Mouse (Mus musculus): ENCODE measurements around the gene Gpc6.
A peak's percentile ranks its signal among the peaks of the same experiment; 100 is the strongest.

Gpc6 gene

DNA sequence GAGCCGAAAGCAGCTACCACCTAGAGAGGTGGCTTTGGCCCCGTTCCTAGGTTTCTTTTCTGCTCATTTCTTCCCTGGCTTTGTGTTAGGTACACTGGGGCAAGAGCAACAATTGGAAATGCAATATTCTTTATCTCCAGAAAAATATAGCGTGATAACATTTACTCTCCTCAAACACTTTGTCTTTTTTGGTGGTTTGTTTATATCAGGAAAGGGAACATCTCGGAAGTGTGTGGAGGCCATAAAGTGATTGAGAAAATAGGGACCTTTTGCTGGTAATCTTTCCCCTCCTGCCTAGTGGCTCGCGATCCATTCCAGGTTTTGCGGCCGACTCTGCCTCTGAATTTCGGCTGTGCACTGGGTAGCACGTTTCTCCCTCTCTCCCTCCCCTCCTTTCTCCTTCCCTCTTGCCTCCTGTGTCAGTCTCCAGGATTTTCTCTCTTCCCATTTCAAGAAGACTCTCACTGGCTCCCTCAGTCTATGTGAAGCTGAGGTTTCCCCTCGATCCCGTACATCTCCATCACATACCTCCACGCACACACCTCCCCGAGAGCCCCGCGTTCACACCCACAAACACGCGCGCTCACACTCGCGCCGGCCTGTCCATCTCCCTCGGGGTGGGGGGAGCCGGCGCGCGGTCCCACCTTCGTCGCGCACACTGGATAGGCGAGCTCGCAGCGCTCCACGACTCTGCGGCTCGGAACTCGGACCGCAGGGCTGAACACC is at the start of gene Gpc6:
Gene Gpc6 (plus strand): TSS at position 440 of the 726 bp plus-strand sequence.
- peak; percentile 72 for DNase-seq (ENCODE audit: low spot score)

DNA sequence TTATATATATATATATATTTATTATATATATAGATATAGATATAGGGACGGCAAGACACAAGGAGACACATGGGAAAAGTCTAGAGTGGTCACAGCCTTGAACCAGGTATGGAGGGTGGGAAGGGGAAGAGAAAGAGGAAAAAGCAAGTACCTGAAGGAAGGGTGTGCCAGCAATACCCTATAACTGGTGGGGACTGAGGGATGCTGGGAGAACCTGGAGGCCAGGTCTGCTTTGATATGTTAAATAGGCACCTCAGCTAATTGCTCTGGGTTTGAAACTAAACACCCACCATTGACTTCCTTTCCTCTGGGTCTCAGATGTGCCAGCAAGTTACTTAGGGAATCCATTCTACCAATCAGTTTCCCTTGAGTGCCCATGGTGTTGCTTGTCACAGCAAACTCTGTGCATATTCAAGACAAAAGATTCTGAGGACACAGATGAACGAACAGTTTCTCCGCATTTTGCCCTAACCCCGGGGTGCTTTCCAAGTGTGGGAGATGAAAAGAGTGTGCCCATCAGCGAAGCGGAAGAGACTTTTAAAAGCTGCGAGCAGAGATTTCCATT is 42.6 kb upstream of the Gpc6 start:
- DNase-seq (ENCODE audit: low spot score) = no peak

DNA sequence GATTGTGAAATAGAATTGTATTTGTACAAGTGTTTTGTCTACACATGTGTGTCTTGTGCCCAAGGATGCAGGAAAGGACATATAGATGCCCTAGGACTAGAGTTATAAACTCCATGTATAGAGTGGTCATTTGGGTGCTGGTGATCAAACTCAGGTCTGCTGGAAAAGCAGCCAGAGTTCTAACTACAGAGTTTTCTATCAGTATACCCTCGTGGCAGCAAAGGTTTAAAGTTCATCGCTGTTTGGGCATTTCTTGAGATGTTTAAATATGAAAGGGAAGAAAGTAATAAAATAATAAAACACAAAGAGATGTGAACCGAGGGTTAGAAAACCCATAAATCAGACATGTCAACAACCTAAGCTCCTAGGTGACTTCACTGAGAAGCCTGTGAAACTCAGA is 30.8 kb upstream of the Gpc6 start:
- DNase-seq (ENCODE audit: low spot score) = no peak

DNA sequence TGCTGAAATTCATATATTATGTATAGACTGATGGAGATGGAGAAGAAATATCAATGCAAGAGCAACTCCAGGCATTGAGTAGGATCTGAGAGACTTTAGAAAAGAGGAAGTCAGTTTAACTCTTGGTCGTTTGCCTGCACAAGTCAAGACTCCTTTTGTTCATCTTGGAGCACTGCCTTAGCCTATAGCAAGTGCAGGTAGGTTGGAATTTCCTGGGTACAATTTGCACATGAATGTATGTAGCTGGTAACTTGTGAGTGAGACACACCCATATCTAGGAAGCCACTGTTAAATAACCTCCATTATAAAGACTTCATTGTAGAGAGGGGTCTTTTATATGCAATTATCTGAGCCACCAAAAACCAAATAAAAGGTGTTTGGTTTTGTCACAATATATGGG is 27.1 kb upstream of the Gpc6 start:
- no peak for DNase-seq (ENCODE audit: low spot score)

DNA sequence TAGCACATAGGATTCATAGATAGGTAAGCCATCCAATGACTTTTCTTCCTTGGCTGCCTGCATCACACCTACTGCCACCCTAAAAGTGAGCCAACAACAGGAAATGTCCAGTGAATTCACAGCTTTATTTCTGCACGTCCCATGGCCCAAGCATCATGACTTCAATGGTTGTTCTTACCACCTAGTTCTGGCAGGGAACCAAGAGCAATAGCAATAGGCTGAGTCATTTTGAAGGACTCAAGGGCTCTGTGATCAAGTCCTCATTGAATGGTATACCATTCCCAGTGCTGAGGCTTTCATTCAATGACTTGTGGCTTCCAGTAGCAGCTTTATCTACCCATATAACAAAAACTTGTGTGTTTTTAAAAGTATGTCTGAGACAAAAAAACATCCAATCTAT is 13.3 kb upstream of the Gpc6 start:
- DNase-seq (ENCODE audit: low spot score) = no peak

- DNase-seq (ENCODE audit: low spot score) = no peak
Measured at GRCm38 (mm10) chr14:116916874-116917273, 8.2 kb upstream of the Gpc6 start.

DNA sequence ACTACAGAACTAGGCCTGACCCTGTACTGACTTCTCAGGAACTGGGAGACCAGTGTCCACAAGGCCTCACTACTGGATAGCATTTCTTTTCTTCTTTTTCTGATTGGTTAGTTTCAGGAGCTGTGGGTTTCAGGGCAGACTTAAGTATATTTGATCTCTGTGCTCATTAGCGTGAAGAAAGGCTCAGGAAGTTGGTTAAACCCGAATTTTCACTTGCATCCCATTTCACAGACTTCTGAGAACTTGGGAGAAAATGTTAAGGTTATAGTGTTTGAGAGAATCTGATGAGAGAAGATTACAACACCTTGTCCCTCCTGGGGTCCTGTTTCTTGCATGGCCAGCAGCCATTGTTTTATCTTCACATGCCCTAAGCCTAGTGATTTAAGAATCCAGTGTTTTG is 849 bp upstream of the Gpc6 start:
- DNase-seq (ENCODE audit: low spot score) = no peak

DNA sequence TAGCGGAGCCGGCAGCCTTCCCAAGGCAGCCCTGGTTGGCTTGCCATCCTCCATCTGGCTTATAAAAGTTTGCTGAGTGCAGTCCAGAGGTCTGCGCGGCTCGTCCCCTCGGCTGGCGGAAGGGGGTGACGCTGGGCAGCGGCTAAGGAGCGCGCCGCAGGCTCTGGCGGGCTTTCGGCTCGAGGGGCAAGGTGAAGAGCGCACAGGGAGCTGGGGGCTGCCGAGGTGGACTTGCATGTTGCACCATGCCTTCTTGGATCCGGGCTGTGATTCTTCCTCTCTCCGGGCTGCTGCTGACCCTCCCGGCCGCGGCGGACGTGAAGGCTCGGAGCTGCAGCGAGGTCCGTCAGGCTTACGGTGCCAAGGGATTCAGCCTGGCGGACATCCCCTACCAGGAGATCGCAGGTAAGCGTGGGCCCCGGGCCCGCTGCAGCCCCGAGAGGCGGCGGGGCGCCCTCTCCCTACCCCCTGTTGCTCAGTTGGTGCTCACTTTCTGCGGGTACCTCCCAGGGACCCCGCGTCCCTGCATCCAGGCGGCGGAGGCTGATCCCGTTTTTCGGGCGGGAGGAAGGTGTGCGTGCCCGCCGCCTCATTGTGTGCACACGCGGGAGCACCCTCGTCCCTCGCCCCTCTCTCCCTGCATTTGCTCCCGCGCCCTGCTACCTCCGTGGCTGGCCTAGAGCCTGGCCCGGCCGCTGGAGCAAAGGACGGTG is 732 bp downstream of the Gpc6 start:
- peak; percentile 12 for DNase-seq (ENCODE audit: low spot score)

DNA sequence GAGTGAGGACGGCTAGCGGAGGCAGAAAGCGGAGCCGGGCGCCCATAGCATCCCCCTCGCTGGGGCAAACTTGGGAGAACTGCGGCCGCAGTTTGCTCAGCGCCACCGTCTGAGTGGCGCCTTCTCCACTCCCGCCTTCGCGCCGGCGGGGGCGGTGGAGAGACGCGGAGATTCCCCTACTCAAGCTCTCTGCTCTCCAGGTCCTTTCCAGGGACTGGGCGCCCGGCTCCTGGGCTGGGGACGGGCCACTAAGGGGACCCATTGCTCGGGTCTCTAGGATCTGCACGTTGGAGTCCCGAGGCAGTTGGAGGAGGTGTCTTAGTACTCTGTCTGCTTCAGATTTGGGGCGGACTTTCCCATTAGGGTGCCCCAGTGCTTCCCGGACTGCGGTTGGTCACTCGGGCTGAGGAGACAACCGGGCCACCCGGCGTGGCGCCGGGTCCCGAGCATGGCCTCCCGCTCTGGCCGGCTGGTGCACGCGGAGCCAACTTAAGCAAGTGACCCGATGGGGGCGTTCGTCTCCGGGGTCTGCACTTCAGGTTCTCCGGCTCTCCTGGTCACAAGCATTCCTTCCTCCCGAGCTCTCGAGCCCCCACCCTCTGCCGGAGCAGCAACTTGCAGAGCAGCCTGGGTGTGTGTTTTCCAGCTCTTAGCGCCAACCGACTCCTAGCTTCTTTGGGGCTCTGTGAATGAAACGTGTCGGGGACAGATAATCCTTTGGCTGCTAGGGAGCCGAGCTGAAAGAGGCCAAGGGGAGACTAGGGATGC is 1.5 kb downstream of the Gpc6 start:
- DNase-seq (ENCODE audit: low spot score) = peak; percentile 23

DNA sequence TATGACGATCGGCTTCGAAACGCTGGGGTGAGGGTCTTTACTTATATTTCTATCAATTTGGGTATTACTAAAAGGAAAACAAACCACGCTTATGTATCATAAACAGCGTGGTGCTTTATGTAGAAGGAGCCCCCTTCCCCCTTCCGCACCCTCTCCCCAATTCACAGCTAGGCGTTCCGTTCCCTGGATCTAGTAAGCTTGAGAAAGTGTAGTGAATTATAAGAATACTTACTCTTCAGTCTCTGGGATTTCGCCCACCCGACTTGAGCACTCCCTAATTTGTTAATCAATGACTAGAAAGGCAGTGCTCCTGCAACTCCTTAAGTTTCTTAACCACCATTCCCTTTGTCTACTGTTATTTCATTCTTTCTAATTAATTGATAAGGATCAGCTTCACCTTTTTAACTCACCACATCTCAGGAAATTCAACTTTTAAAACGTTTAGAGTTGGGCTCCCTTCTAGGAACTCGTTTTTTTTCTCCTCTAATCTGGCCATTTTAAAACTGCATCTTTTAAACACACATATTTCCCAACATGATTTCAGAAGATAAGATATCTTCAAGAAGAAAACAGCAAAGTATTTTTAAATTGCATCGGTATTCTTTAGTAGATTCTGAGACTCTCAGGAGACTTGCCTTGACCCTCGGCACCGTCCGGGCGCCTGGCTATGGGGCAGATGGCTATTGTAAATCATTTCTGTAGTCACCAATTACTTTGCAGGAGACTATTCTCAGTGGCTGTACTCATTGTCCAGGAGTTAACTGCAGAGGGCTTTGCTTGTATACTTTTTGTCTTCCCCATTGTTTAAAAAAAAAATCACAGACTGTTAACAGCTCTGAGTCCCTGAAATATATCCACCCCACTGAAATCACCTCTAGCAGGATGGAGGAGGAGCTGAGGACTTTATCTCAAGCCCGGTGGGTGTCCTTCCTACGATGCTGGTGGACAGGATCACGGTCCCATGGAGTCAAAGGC is 2.5 kb downstream of the Gpc6 start:
- no peak for DNase-seq (ENCODE audit: low spot score)

DNA sequence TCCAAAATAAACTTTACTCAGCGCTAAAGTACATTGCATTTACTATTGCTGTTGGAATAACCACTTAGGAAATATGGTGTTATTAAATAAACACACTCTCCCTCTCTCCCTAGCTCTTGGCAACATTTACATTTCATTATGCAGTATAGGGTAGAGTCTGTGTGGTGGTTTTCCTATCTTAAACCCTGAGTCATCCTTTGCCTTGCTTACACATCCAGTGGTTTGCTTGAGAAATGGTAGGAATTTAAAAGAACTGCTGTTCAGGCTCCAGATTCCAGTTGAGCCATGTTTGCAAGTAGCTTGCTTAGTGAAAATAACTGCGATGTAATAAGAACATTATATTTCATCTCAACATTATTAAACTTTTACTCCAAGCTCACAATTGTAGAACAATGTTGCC is 3.3 kb downstream of the Gpc6 start:
- DNase-seq (ENCODE audit: low spot score) = no peak

DNA sequence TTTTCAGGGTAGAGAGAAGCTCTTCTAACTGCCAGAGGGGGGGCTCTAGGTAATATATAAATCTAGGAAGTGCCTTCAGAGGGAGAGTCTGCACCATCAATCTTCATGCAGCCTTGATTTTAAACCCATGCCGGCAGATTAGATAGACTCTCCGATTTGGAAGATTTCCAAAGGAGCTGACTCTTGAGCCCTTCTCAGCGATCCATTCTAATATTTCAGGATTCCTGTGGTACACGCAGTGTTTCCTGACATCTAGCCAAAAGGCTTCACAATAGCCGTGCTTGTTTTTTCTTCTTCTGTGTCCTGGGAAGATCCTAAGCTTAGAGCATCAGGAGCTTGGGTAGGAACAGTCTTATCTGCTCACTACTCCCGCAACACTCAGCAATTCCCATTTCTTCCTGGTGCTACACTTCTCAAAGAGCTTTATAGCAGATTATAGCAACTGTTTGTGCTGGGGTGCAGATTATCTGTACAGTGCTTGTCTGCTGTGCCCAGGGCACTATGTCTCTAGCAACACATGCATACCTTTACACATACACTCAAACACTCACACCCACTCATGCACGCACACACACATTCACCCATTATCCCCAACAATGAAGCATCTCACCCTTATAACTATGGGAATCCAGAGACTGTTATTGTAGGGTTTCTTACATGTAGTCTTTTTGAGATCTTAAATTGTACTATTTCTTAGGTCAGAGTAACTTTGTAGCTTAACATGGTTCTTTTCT is 3.8 kb downstream of the Gpc6 start:
- no peak for DNase-seq (ENCODE audit: low spot score)

DNA sequence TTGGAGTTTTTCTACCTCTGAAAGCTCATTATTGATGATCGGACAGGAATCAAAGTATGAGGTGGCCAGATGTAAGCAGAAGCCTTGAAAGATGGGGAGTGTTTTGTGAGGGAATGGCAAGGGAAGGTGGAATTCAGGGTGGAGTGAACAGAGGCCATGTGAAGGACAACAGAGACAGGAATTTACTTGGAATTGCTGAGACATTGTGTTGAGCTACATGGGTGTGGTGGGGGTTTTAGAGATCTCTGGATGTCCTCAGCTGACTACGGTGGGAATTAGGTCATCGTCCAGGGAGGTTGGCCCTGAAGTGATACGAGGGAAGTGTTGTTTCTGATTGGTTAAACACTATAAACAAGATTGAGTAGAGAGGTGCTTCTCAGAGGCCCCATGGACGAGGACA is 8.7 kb downstream of the Gpc6 start:
- no peak for DNase-seq (ENCODE audit: low spot score)

DNA sequence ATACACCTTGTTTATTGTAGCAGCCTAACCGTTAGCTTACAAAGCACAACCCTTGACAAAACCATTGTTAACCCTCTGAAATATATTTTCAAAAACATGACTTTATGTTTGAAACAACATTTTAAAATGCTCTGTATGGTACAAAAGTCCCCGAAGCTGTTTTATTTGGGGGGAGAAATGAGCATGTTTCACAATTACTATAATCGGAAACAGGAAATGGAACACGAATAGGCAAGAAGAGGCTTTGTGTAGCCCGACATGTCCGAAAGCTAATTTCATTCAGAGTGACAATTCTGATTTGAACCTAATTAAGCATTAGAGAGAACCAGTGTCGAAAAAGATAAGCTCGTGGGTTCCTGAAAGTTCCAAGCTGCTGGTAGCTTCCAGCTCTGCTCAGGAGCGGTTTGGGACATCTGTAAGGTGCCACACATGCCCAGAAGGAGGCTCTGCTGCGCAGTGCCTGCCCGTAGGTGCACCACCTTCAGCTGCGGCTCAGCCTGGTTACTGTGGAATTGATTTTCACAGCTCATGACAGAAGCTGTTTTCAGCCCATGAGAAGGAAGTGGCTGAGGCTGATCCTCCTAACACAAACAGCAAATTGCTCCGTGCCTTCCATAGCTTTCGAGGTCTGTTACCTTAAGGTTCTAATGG is 12.9 kb downstream of the Gpc6 start:
- no peak for DNase-seq (ENCODE audit: low spot score)

GRCm38 (mm10) chr14:116938735-116939134 is 13.6 kb downstream of the Gpc6 start:
- no peak for DNase-seq (ENCODE audit: low spot score)

- DNase-seq (ENCODE audit: low spot score) = no peak
Measured at GRCm38 (mm10) chr14:116939561-116939960, 14.4 kb downstream of the Gpc6 start.

GRCm38 (mm10) chr14:116941772-116942171 is 16.7 kb downstream of the Gpc6 start:
- no peak for DNase-seq (ENCODE audit: low spot score)

- no peak for DNase-seq (ENCODE audit: low spot score)
Measured at GRCm38 (mm10) chr14:116943751-116944150, 18.6 kb downstream of the Gpc6 start.

- no peak for DNase-seq (ENCODE audit: low spot score)
Measured at GRCm38 (mm10) chr14:116945975-116946374, 20.9 kb downstream of the Gpc6 start.

DNA sequence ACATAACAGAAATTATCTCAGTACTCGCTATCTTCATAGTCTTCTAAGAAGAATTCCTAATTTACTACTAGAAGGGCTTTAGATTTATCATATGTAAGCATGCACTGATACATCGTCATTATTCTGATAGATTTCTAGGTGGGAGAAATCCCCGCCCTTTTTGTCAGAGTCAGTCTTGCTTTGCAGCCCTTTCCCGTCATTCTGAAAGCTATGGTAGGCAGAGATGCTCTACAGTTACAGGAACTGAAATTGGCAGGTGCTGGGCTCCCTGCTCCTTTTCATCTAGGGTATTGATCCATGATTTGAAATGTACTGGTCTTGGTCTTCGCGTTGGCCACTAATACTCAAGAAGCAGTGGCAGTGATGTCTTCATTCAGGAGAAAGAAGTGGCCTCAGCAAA is 22.3 kb downstream of the Gpc6 start:
- no peak for DNase-seq (ENCODE audit: low spot score)

All from testis, postnatal 14 days (tissue).